Mouse (Mus musculus) embryonic facial prominence, embryonic 14.5 days (tissue): ENCODE measurements around the gene Baiap2. TPM values are rescaled to one million over a fixed set of nuclear protein-coding genes. Genes with fewer than 3 reads are reported as not detected.

ENCODE experiments used
- ATAC-seq: fragments of 200-750 bp; cut with Nextera tagmentation; 2 replicates; pipeline ENCODE4 v1.8.0; 2017; ENCODE audit warnings: low read depth, moderate number of reproducible peaks, moderate TSS enrichment
- DNase-seq: peaks from one replicate; pipeline ENCODE4 v3.0.0-alpha.2; 2015; ENCODE audit warnings: low spot score
- H3K27ac ChIP-seq: fragments of 300-500 bp; sonication (generic); replicated peaks from 2 replicates; pipeline ENCODE4 v1.5.1; 2014; ENCODE audit warnings: low read depth, mild to moderate bottlenecking, low read length, moderate library complexity
- H3K27me3 ChIP-seq: fragments of 300-500 bp; sonication (generic); replicated peaks from 2 replicates; pipeline ENCODE4 v1.6.1; 2014; ENCODE audit warnings: low read length; ENCODE audit not compliant: control insufficient read depth, insufficient read depth
- H3K36me3 ChIP-seq: fragments of 300-500 bp; sonication (generic); 2 replicates; pipeline ENCODE4 v1.6.1; 2014; ENCODE audit warnings: low read length, mixed read lengths; ENCODE audit not compliant: control insufficient read depth, insufficient read depth
- H3K4me1 ChIP-seq: fragments of 300-500 bp; sonication (generic); 2 replicates; pipeline ENCODE4 v1.6.1; 2014; ENCODE audit warnings: antibody characterized with exemption, low read length; ENCODE audit not compliant: control insufficient read depth, insufficient read depth
- H3K4me2 ChIP-seq: fragments of 300-500 bp; sonication (generic); 2 replicates; pipeline ENCODE4 v1.6.1; 2014; ENCODE audit warnings: low read depth, mild to moderate bottlenecking, low read length, moderate library complexity, mixed read lengths
- H3K4me3 ChIP-seq: fragments of 300-500 bp; sonication (generic); 2 replicates; pipeline ENCODE4 v1.5.1; 2014; ENCODE audit warnings: low read depth, mild to moderate bottlenecking, low read length
- H3K9ac ChIP-seq: fragments of 300-500 bp; sonication (generic); 2 replicates; pipeline ENCODE4 v1.6.1; 2014; ENCODE audit warnings: low read depth, mild to moderate bottlenecking, low read length, moderate library complexity, mixed read lengths
- H3K9me3 ChIP-seq: fragments of 300-500 bp; sonication (generic); 2 replicates; pipeline ENCODE4 v1.6.1; 2016; ENCODE audit warnings: low read length; ENCODE audit not compliant: control insufficient read depth
- WGBS: fragments of 180-500 bp; shearing (Covaris S2); extraction: QIAGEN DNeasy Blood & Tissue Kit; methylation state at CpG from one replicate; pipeline ENCODE4 v1.1.7; 2014; 5-methylcytosine and 5-hydroxymethylcytosine counted together
- polyA plus RNA-seq: library from polyadenylated mRNA; unstranded; fragments of >200 nt; fragmentation: Nextera tagmentation; extraction: Ambion mirVana; gene quantifications from 2 replicates; pipeline ENCODE4 v1.2.1, GENCODE M21; 2014

Baiap2 gene
- polyA plus RNA-seq: 22.1 and 26.5 TPM in 2 replicates

- peak within 1 kb of the TSS; percentile 94 for H3K4me2 ChIP-seq
- DNase-seq: peak; percentile 99
- peak; percentile 95 for ATAC-seq
- peak within 1 kb of the TSS; percentile 70 for H3K4me3 ChIP-seq
- WGBS: 0% methylated on average over 26 of the region's 79 CpGs
- H3K27me3 ChIP-seq: no peaks in the 10 kb centered on the region
- H3K36me3 ChIP-seq: no peaks in the 10 kb centered on the region
- no peaks in the 10 kb centered on the region for H3K9me3 ChIP-seq
- peak within 1 kb of the TSS; percentile 82 for H3K9ac ChIP-seq
- H3K4me1 ChIP-seq: peaks cover 43% of the 10 kb centered on the region
- peak within 1 kb of the TSS; percentile 81 for H3K27ac ChIP-seq
Measured at GRCm38 (mm10) chr11:119942727-119943427, at the start of gene Baiap2. Baiap2 (plus strand) TSS chr11:119942763.

- Histone ChIP-seq H3K27ac (no peak overlapping the region), H3K9me3 (no peaks in the 10 kb centered on the region), H3K9ac (no peak overlapping the region), H3K27me3 (no peaks in the 10 kb centered on the region), H3K4me3 (no peak overlapping the region), H3K4me2 (no peak overlapping the region), H3K36me3 (peaks cover 78% of the 10 kb centered on the region), H3K4me1 (no peaks in the 10 kb centered on the region)
- DNase-seq (no peak), ATAC-seq (no peak)
- 79% methylated on average over 9 of the region's 10 CpGs for WGBS
Measured at GRCm38 (mm10) chr11:119893667-119894236, 48.8 kb upstream of the Baiap2 start.

- H3K4me3 ChIP-seq: no peak overlapping the region
- H3K4me2 ChIP-seq: no peak overlapping the region
- DNase-seq (no peak), ATAC-seq (no peak)
- no peak overlapping the region for H3K27ac ChIP-seq
- H3K4me1 ChIP-seq: no peaks in the 10 kb centered on the region
- peaks cover 75% of the 10 kb centered on the region for H3K36me3 ChIP-seq
- no peaks in the 10 kb centered on the region for H3K9me3 ChIP-seq
- no peaks in the 10 kb centered on the region for H3K27me3 ChIP-seq
- no peak overlapping the region for H3K9ac ChIP-seq
- 59% methylated on average over 6 of the region's 6 CpGs for WGBS
Measured at GRCm38 (mm10) chr11:119894634-119895033, 47.9 kb upstream of the Baiap2 start.

GRCm38 (mm10) chr11:119897041-119897440, 45.5 kb upstream of the Baiap2 start:
- Histone ChIP-seq H3K36me3 (peaks cover 63% of the 10 kb centered on the region), H3K9me3 (no peaks in the 10 kb centered on the region)
- DNase-seq: no peak

GRCm38 (mm10) chr11:119898976-119899375, 43.6 kb upstream of the Baiap2 start:
- Histone ChIP-seq H3K4me2 (no peak overlapping the region), H3K9me3 (no peaks in the 10 kb centered on the region)

More at GRCm38 (mm10) chr11:119897041-119897440, 45.5 kb upstream of the Baiap2 start:
- no peak overlapping the region for H3K27ac ChIP-seq
- no peak overlapping the region for H3K4me3 ChIP-seq
- WGBS: 84% methylated on average over 9 of the region's 9 CpGs
- H3K27me3 ChIP-seq: no peaks in the 10 kb centered on the region
- ATAC-seq: no peak
- no peak overlapping the region for H3K4me2 ChIP-seq
- H3K9ac ChIP-seq: no peak overlapping the region
- H3K4me1 ChIP-seq: no peaks in the 10 kb centered on the region

GRCm38 (mm10) chr11:119901174-119901573, 41.4 kb upstream of the Baiap2 start:
- Histone ChIP-seq H3K27ac (no peak overlapping the region), H3K9ac (no peak overlapping the region), H3K9me3 (no peaks in the 10 kb centered on the region), H3K4me3 (no peak overlapping the region), H3K4me2 (no peak overlapping the region), H3K27me3 (no peaks in the 10 kb centered on the region), H3K4me1 (no peaks in the 10 kb centered on the region), H3K36me3 (peaks cover 29% of the 10 kb centered on the region)
- 77% methylated on average over 4 of the region's 4 CpGs for WGBS
- ATAC-seq: no peak
- DNase-seq: no peak

More at GRCm38 (mm10) chr11:119898976-119899375, 43.6 kb upstream of the Baiap2 start:
- 85% methylated on average over 10 of the region's 11 CpGs for WGBS
- Histone ChIP-seq H3K27ac (no peak overlapping the region), H3K4me1 (no peaks in the 10 kb centered on the region), H3K27me3 (no peaks in the 10 kb centered on the region), H3K36me3 (peaks cover 51% of the 10 kb centered on the region), H3K9ac (no peak overlapping the region), H3K4me3 (no peak overlapping the region)
- DNase-seq: no peak
- ATAC-seq: no peak

GRCm38 (mm10) chr11:119902891-119903290, 39.7 kb upstream of the Baiap2 start:
- H3K27me3 ChIP-seq: no peaks in the 10 kb centered on the region
- no peaks in the 10 kb centered on the region for H3K9me3 ChIP-seq
- peaks cover 14% of the 10 kb centered on the region for H3K36me3 ChIP-seq
- 78% methylated on average over 4 of the region's 4 CpGs for WGBS
- ATAC-seq (no peak), DNase-seq (no peak)
- H3K27ac ChIP-seq: no peak overlapping the region
- no peak overlapping the region for H3K4me2 ChIP-seq
- H3K9ac ChIP-seq: no peak overlapping the region
- H3K4me3 ChIP-seq: no peak overlapping the region
- no peaks in the 10 kb centered on the region for H3K4me1 ChIP-seq

- 30% methylated on average over 5 of the region's 5 CpGs for WGBS
- ATAC-seq (peak; percentile 50), DNase-seq (peak; percentile 75)
- Histone ChIP-seq H3K27ac (no peak overlapping the region), H3K4me1 (no peaks in the 10 kb centered on the region), H3K9ac (no peak overlapping the region), H3K27me3 (no peaks in the 10 kb centered on the region; the same call in 1 of the 2 replicates), H3K36me3 (no peaks in the 10 kb centered on the region), H3K4me3 (no peak overlapping the region), H3K9me3 (no peaks in the 10 kb centered on the region), H3K4me2 (no peak overlapping the region)
Measured at GRCm38 (mm10) chr11:119904621-119905286, 37.8 kb upstream of the Baiap2 start.
